Mouse (Mus musculus) neural tube, embryonic 11.5 days (tissue): ENCODE measurements at regions not wholly inside any gene's neighbourhood (a gene's known extent, or its start where the extent isn't known, plus 50 kb on each side); places are given as distances from the start of the nearest gene placed in this dataset.

Experiments used
- ATAC-seq: fragments of 200-750 bp; cut with Nextera tagmentation; 2 replicates; pipeline ENCODE4 v1.8.0; 2017; ENCODE audit warnings: moderate number of reproducible peaks, mild to moderate bottlenecking, moderate TSS enrichment, moderate library complexity; ENCODE audit not compliant: insufficient read depth, low FRiP score, low TSS enrichment
- DNase-seq: peaks from one replicate; pipeline ENCODE4 v3.0.0-alpha.2; 2015; ENCODE audit warnings: low spot score
- H3K27ac ChIP-seq: fragments of 300-500 bp; sonication (generic); 2 replicates; pipeline ENCODE4 v1.5.1; 2014; ENCODE audit warnings: low read depth, mild to moderate bottlenecking, low read length
- H3K27me3 ChIP-seq: fragments of 300-500 bp; sonication (generic); 2 replicates; pipeline ENCODE4 v1.6.1; 2014; ENCODE audit warnings: mild to moderate bottlenecking, low read length, mixed read lengths; ENCODE audit not compliant: control insufficient read depth, insufficient read depth
- H3K36me3 ChIP-seq: fragments of 300-500 bp; sonication (generic); 2 replicates; pipeline ENCODE4 v1.6.1; 2014; ENCODE audit warnings: mild to moderate bottlenecking, low read length, moderate library complexity, mixed read lengths; ENCODE audit not compliant: control insufficient read depth, insufficient read depth
- H3K4me1 ChIP-seq: fragments of 300-500 bp; sonication (generic); 2 replicates; pipeline ENCODE4 v1.6.1; 2014; ENCODE audit warnings: low read length, mixed read lengths; ENCODE audit not compliant: control insufficient read depth, insufficient read depth
- H3K4me2 ChIP-seq: fragments of 300-500 bp; sonication (generic); 2 replicates; pipeline ENCODE4 v1.6.1; 2014; ENCODE audit warnings: low read depth, mild to moderate bottlenecking, moderate library complexity
- H3K4me3 ChIP-seq: fragments of 300-500 bp; sonication (generic); 2 replicates; pipeline ENCODE4 v1.5.1; 2014; ENCODE audit warnings: low read depth, low read length
- H3K9ac ChIP-seq: fragments of 300-500 bp; sonication (generic); 2 replicates; pipeline ENCODE4 v1.6.1; 2014; ENCODE audit warnings: mild to moderate bottlenecking, low read length
- H3K9me3 ChIP-seq: fragments of 300-500 bp; sonication (generic); 2 replicates; pipeline ENCODE4 v1.6.1; 2016; ENCODE audit warnings: low read length; ENCODE audit not compliant: control insufficient read depth
- WGBS: fragments of 180-500 bp; shearing (Covaris S2); extraction: QIAGEN DNeasy Blood & Tissue Kit; methylation state at CpG from one replicate; pipeline ENCODE4 v1.1.7; 2014; 5-methylcytosine and 5-hydroxymethylcytosine counted together

GRCm38 (mm10) chr17:77930967-77931591 lies 269.0 kb upstream of the Crim1 start:
- 74% methylated on average over 6 of the region's 6 CpGs for WGBS
- peak; percentile 18; the same call in 1 of the 2 replicates for ATAC-seq
- Histone ChIP-seq H3K4me2 (no peak overlapping the region), H3K36me3 (no peaks in the 10 kb centered on the region), H3K27ac (no peak overlapping the region), H3K9me3 (no peaks in the 10 kb centered on the region), H3K9ac (no peak overlapping the region), H3K4me1 (no peaks in the 10 kb centered on the region), H3K4me3 (no peak overlapping the region), H3K27me3 (no peaks in the 10 kb centered on the region)
- DNase-seq: peak; percentile 20

- Histone ChIP-seq H3K27ac (no peak overlapping the region), H3K9ac (no peak overlapping the region), H3K9me3 (no peaks in the 10 kb centered on the region), H3K27me3 (no peaks in the 10 kb centered on the region), H3K4me2 (no peak overlapping the region), H3K36me3 (no peaks in the 10 kb centered on the region), H3K4me1 (no peaks in the 10 kb centered on the region), H3K4me3 (no peak overlapping the region)
- ATAC-seq (no peak), DNase-seq (no peak)
Measured at GRCm38 (mm10) chr17:77933192-77933591, 266.9 kb upstream of the Crim1 start.

- ATAC-seq: no peak
- Histone ChIP-seq H3K4me2 (no peak overlapping the region), H3K27me3 (no peaks in the 10 kb centered on the region), H3K4me3 (no peak overlapping the region), H3K27ac (no peak overlapping the region), H3K9me3 (no peaks in the 10 kb centered on the region), H3K4me1 (no peaks in the 10 kb centered on the region), H3K36me3 (no peaks in the 10 kb centered on the region), H3K9ac (no peak overlapping the region)
- 84% methylated on average over 4 of the region's 4 CpGs for WGBS
- DNase-seq: no peak
Measured at GRCm38 (mm10) chr17:77958048-77958447, 242.0 kb upstream of the Crim1 start.

GRCm38 (mm10) chr17:77961296-77961695 lies 238.8 kb upstream of the Crim1 start:
- Histone ChIP-seq H3K36me3 (no peaks in the 10 kb centered on the region), H3K4me3 (no peak overlapping the region), H3K9me3 (no peaks in the 10 kb centered on the region), H3K4me2 (no peak overlapping the region), H3K27me3 (no peaks in the 10 kb centered on the region), H3K27ac (no peak overlapping the region), H3K4me1 (no peaks in the 10 kb centered on the region), H3K9ac (no peak overlapping the region)
- WGBS: 85% methylated on average over 5 of the region's 5 CpGs
- no peak for DNase-seq
- ATAC-seq: no peak

- Histone ChIP-seq H3K4me3 (no peak overlapping the region), H3K27me3 (no peaks in the 10 kb centered on the region), H3K9ac (no peak overlapping the region), H3K4me2 (no peak overlapping the region), H3K4me1 (no peaks in the 10 kb centered on the region), H3K36me3 (no peaks in the 10 kb centered on the region), H3K9me3 (no peaks in the 10 kb centered on the region), H3K27ac (no peak overlapping the region)
- WGBS: 91% methylated on average over 4 of the region's 4 CpGs
- ATAC-seq (no peak), DNase-seq (no peak)
Measured at GRCm38 (mm10) chr17:77963358-77963757, 236.7 kb upstream of the Crim1 start.

GRCm38 (mm10) chr17:77968510-77968909 lies 231.5 kb upstream of the Crim1 start:
- DNase-seq (no peak), ATAC-seq (no peak)
- H3K36me3 ChIP-seq: no peaks in the 10 kb centered on the region
- H3K27ac ChIP-seq: no peak overlapping the region
- H3K27me3 ChIP-seq: no peaks in the 10 kb centered on the region
- no peak overlapping the region for H3K4me3 ChIP-seq
- H3K4me1 ChIP-seq: no peaks in the 10 kb centered on the region
- H3K9ac ChIP-seq: no peak overlapping the region
- H3K9me3 ChIP-seq: no peaks in the 10 kb centered on the region
- WGBS: 92% methylated on average over 5 of the region's 5 CpGs
- no peak overlapping the region for H3K4me2 ChIP-seq

- Histone ChIP-seq H3K36me3 (no peaks in the 10 kb centered on the region), H3K9me3 (no peaks in the 10 kb centered on the region), H3K4me2 (no peak overlapping the region), H3K4me1 (no peaks in the 10 kb centered on the region), H3K9ac (no peak overlapping the region), H3K4me3 (no peak overlapping the region), H3K27me3 (no peaks in the 10 kb centered on the region), H3K27ac (no peak overlapping the region)
- no peak for DNase-seq
- ATAC-seq: no peak
- 85% methylated on average over 2 of the region's 2 CpGs for WGBS
Measured at GRCm38 (mm10) chr17:77969187-77969586, 230.9 kb upstream of the Crim1 start.
